Mouse (Mus musculus): ENCODE measurements around the gene Prdx1. TPM values are rescaled to one million over a fixed set of nuclear protein-coding genes. Genes with fewer than 3 reads are reported as not detected.
A peak's percentile ranks its signal among the peaks of the same experiment; 100 is the strongest.
"Not testable (repeated sequence)": the region's sequence is repeated elsewhere in the genome, so short reads cannot be mapped to it uniquely, and the experiment has no call there.

The Prdx1 gene
- 777 and 778 TPM in 2 replicates for total RNA-seq (2021)
- long read RNA-seq, transcript Prdx1-206 (2 exons, 553 nt) = minor isoform, 10 of 1,610 reads
- long read RNA-seq, transcript Prdx1-204 (6 exons, 2,294 nt) = major isoform, 1,530 of 1,610 reads
- long read RNA-seq, partial matches to known transcripts = 14 of 1,610 reads
- long read RNA-seq, other reads (novel, unspliced or antisense) = 52 of 1,610 reads

DNA sequence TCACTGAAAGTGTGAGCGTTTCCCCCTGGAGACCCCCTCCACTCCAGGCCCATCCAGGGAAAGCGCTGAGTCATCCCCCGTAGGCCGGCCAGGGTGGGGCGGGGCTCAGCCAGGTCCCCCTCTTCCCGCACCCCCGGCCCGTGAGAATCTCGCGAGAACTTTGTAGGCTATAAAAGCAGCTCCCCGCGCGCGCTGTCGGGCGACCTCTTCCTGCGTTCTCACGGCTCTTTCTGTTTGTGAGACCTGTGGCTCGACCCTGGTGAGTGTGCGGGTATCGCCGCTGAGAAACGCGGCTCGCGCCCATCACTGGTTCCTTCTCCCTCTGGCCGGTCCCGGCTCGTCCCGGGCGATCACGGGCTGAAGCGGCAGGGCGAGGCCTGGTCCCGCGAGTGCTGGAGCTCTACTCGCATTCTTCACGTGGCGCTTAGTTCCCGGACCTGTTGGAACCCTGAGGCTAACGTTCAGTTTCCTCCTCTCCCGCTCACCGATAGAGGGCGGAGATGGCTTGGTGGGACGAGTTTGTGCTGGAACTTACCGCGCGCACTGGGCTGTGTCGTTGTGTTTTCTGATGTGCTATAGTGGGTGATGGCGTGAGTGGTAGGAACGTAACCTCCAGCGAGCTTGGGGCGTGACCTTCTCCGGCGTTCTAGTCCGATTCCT, at the start of gene Prdx1:
Prdx1 (plus strand) TSS at position 143 of the 660 bp plus-strand sequence.
- DNase-seq = peak; percentile 96

DNA sequence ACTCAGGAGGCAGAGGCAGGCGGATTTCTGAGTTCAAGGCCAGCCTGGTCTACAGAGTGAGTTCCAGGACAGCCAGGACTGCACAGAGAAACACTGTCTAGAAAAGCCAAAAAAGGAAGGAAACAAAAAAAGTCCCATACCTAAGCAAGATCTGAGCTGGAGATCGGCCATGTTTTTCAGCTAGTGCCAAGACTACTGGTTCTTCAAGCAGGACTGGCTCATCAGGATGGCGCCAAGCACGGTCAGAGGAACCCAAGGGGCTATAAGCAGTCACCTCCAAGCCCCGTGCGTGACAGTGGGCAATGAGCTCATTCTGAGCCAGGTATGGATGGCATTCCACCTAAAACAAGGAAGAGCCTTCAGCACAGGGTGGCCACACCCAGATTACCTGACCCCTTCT, 46.5 kb upstream of the Prdx1 start:
- DNase-seq = no peak

GRCm38 (mm10) chr4:116642071-116642470, 43.3 kb upstream of the Prdx1 start:
- no peak for DNase-seq

DNA sequence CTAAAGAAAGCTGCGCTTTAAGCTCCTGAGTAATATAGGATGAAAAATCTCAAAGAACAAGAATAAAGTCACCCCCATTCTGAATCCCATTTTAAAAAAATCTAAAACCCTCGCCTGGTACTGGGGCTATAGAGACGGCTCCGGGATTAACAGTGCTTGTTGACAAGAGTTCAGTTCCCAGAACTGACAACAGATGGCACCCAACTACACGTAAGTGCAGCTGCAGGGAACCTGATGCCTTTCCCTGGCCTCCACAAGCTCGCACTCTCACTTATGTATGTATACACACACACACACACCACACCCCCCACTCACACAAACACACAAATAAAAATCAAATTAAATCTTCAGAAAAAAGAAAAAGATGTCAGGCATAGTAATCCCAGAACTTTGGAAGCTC, 41.0 kb upstream of the Prdx1 start:
- no peak for DNase-seq

DNA sequence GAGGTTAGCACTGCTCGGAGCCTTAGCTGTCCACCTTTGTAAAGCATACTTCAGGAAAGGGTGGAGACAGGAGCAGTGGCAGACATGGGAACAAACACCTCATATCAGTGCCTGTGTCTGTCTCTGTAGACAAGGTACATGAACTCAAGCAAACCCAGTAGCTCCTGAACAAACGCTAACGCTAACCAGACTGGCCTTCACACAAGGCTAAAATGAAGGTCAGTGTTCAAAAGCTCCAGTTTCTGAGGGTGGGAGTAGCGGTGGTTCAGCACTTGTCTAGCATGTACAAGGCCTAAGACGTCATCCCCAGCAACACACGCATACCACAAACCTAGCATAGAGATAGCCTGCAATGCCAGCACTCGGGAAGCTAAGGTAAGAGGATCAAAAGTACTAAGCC, 39.7 kb upstream of the Prdx1 start:
- DNase-seq = no peak

- no peak for DNase-seq
Measured at GRCm38 (mm10) chr4:116649411-116649810, 35.9 kb upstream of the Prdx1 start.

DNA sequence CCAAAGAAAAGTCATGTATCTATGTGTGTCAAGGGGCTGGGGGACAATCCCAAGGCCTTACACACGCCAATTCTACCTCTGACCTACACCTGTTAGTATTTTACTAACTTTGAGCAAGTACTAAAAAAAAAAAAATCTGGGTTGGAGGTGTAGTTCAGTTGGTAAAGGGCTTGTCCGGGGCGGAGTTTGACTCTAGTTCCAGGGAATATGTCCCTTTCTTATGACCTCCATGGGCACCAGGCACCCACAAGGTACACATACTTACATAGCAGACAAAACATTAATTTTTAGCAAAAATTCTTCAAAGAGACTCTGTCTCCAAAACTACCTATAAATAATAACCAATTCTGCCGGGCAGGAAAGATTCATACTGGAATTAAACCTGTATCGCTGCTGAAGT, 35.0 kb upstream of the Prdx1 start:
- no peak for DNase-seq

DNA sequence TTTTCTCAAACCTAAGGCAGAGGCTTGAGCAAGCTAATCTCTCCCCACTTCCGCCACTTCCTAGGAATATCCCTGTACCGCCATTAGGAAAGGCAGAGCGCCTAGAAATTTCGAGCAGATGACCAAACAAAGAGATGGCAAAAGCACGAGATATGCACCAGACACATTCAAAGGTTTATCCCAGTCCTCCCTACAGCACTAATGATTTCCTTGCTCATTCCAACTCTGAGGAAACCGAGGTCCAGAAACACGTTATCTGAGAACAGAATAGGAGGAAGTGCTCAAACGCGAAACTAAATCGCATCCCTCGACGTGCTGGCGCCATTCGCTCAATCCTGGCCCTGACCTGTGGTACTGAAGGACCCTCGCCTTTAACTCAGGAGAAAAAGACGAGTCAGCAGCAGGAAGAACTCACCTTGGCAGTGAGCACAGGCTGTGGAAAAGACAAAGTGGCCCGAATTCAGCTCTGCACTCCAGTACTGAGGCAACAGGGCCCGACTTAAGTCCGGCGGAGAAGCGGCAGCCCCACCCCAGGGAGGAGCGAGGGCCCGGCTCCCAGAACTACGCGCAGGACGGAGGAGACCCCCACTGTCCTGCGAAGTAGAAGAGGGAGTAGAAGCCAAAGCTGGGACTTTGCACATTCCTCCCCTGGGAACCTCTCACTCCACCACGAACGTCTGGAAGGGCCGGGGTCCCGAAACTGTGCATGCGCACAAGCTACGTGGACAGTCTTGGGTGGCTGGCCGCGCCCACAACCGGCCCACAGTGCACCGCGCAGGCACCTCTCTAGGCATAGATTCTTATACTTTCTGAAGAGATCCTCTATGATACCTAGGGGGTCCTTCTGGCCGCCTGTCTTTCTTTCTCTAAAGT, 34.2 kb upstream of the Prdx1 start, which contains the start of gene Akr1a1:
Akr1a1 (minus strand) TSS at position 757 of the 873 bp plus-strand sequence.
- DNase-seq = peak; percentile 90

- no peak for DNase-seq
Measured at GRCm38 (mm10) chr4:116651797-116652135, 33.6 kb upstream of the Prdx1 start.

DNA sequence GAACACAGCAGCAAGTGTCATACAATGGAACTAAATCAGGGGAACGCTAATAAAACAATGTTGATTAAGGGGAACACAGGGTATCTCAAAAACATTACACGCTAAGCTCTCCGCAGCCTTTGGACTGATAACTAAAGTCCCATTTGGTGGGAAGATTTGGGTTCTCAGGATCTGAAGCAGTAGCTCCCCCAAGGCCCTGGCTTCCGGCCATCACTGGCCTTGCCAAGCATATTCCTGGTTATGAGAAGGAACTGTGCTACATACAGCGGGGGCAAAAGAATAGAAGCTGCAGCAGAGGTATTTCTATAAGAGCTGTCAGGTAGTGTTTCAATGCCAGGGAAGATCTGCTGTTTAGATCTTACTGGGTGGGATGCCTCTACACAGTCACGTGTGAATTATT, 32.1 kb upstream of the Prdx1 start:
- peak; percentile 82 for DNase-seq

- no peak for DNase-seq
Measured at GRCm38 (mm10) chr4:116655100-116655499, 30.2 kb upstream of the Prdx1 start.

DNA sequence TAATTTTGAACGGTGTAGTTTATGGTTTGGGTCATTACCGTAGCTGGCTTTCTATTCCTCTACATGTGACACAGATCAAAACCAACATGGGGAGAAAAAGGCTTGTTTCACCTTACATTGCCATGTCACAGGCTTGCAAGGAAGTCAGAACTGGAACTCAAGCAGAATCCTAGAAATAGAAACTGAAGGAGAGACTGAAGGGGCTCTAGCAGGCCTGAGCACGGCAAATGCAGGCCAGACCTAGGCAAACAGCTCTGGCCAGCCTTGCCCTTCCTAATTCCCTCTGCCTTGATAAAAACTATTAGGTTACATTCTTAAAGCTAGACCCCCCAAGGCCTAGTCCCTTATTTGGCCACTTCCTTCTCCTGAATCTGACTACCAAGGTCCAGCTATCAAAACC, 29.7 kb upstream of the Prdx1 start:
- no peak for DNase-seq

- DNase-seq = no peak
Measured at GRCm38 (mm10) chr4:116657971-116658370, 27.4 kb upstream of the Prdx1 start.

DNA sequence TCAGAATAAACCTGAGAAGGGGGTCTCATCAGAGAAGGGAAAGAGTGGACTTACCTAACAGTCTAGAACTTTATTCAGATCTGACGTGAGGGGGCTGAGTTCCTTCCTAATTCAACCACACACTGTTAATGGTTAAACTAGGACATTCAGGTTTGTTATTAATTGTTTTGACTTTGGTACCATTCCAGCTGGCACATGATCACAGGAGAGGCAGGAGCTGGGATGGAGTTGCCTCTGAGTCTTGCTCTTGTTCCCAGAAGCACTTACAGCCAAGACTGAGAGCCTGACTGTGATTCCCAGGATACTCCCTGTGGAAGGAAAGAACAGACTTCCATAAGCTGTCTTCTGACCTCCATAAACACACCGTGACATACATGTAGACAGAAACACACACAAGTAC, 25.9 kb upstream of the Prdx1 start:
- peak; percentile 26 for DNase-seq

- DNase-seq = not testable (repeated sequence)
Measured at GRCm38 (mm10) chr4:116659916-116660315, 25.4 kb upstream of the Prdx1 start.

DNA sequence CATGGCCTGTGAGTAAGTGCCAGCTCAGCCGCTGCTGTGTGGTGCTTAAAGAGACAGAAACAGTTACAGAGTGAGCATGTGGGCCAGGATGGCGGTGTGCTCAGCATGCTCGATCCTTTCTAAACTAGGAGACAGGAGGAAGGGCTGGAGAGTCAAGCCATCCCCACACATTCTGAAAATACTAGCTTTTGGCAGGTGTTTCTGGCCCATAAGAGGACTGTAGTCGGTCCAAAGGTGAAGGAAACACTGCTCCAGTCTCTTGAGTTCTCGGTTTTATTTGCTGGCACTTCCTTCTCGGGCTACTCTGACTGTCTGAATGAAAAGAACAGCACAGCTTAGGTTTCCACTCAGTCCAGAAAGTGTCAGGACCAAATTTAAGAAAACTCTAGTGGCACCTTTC, 24.5 kb upstream of the Prdx1 start:
- no peak for DNase-seq

- DNase-seq = no peak
Measured at GRCm38 (mm10) chr4:116661998-116662397, 23.3 kb upstream of the Prdx1 start.

GRCm38 (mm10) chr4:116666625-116667024, 18.7 kb upstream of the Prdx1 start:
- DNase-seq = no peak

GRCm38 (mm10) chr4:116668145-116668544, 17.2 kb upstream of the Prdx1 start:
- DNase-seq = no peak

- DNase-seq = no peak
Measured at GRCm38 (mm10) chr4:116669291-116669690, 16.1 kb upstream of the Prdx1 start.

DNA sequence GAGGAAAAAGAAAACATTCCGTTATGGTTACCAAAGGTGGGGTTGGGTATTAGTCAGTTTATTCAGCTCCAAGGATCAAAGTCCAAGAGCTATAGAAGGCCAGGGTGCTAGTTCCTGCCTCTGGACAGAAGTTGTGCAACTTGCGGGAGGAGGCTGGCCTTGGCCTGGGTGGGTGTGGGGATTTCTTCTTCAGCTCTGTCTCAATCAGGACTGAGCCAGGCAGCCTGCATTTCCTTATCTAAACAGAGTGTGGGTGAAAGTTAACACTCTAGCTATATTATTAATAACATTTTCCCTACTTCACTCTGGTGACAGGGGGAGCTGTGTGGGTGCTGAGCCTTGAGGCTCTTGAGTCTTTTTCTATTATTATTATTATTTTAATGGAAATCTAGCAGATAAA, 12.6 kb upstream of the Prdx1 start:
- DNase-seq = peak; percentile 72

DNA sequence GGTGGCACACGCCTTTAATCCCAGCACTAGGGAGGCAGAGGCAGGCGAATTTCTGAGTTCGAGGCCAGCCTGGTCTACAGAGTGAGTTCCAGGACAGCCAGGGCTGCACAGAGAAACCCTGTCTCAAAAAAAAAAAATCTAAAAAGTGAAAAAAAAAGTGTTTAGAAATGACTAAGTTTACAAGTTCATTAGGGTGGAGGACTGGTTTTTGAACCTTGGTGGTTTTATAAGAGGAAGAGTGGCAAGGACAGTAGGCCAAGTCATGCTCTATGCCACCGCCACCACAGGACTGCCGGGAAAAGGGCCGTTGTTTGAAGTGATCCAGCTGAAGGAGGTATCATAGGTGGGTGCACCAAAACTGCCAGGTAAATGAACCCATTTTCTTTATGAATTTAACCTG, 10.6 kb upstream of the Prdx1 start:
- DNase-seq = not testable (repeated sequence)

- DNase-seq = no peak
Measured at GRCm38 (mm10) chr4:116676027-116676426, 9.3 kb upstream of the Prdx1 start.

All from adrenal gland, postnatal 25 days (tissue).